Mouse (Mus musculus): Measurements from ENCODE around the gene Foxred1. TPM values are rescaled to one million over a fixed set of nuclear protein-coding genes. Genes with fewer than 3 reads are reported as not detected.

Foxred1 gene
- 10 to 100 TPM; 48.5 to 62.4 (median 56.3) TPM for total RNA-seq (2022)

- DNase-seq = peak; percentile 99
Measured at GRCm38 (mm10) chr9:35210542-35211474, at the start of gene Foxred1. TSS of gene Foxred1 (minus strand) at chr9:35211055.

- DNase-seq = no peak
Measured at GRCm38 (mm10) chr9:35257365-35257764, 46.5 kb upstream of the Foxred1 start.

- DNase-seq = no peak
Measured at GRCm38 (mm10) chr9:35249476-35249875, 38.6 kb upstream of the Foxred1 start.

- DNase-seq = no peak
Measured at GRCm38 (mm10) chr9:35247405-35247804, 36.5 kb upstream of the Foxred1 start.

GRCm38 (mm10) chr9:35239734-35240133 lies 28.9 kb upstream of the Foxred1 start:
- no peak for DNase-seq

- DNase-seq = no peak
Measured at GRCm38 (mm10) chr9:35238915-35239571, 28.2 kb upstream of the Foxred1 start.

GRCm38 (mm10) chr9:35238371-35238770 lies 27.5 kb upstream of the Foxred1 start:
- no peak for DNase-seq

- no peak for DNase-seq
Measured at GRCm38 (mm10) chr9:35235996-35236395, 25.1 kb upstream of the Foxred1 start.

GRCm38 (mm10) chr9:35228671-35229070 lies 17.8 kb upstream of the Foxred1 start:
- no peak for DNase-seq

- no peak for DNase-seq
Measured at GRCm38 (mm10) chr9:35223466-35223865, 12.6 kb upstream of the Foxred1 start.

GRCm38 (mm10) chr9:35217963-35218362 lies 7.1 kb upstream of the Foxred1 start:
- no peak for DNase-seq

GRCm38 (mm10) chr9:35211573-35212511 lies 987 bp upstream of the Foxred1 start:
- DNase-seq = no peak

- no peak for DNase-seq
Measured at GRCm38 (mm10) chr9:35204421-35204820, 6.4 kb downstream of the Foxred1 start.

- no peak for DNase-seq
Measured at GRCm38 (mm10) chr9:35203536-35203935, 7.3 kb downstream of the Foxred1 start.

- DNase-seq = no peak
Measured at GRCm38 (mm10) chr9:35200529-35201060, 10.3 kb downstream of the Foxred1 start.

GRCm38 (mm10) chr9:35199772-35200471 lies 10.9 kb downstream of the Foxred1 start, which contains the start of the genes Srpr and Tirap:
TSS of gene Srpr (plus strand) at chr9:35200175.
TSS of gene Tirap (minus strand) at chr9:35200291.
- DNase-seq = peak; percentile 87

- no peak for DNase-seq
Measured at GRCm38 (mm10) chr9:35198945-35199771, 11.7 kb downstream of the Foxred1 start.

- no peak for DNase-seq
Measured at GRCm38 (mm10) chr9:35198351-35198750, 12.5 kb downstream of the Foxred1 start.

GRCm38 (mm10) chr9:35197625-35198024 lies 13.2 kb downstream of the Foxred1 start:
- no peak for DNase-seq

- DNase-seq = no peak
Measured at GRCm38 (mm10) chr9:35194048-35194447, 16.8 kb downstream of the Foxred1 start.

Measured in adrenal gland, adult 8-10 months (tissue).